Mouse (Mus musculus) embryonic facial prominence, embryonic 15.5 days (tissue): Measurements from ENCODE around the gene Antxr1. TPM values are rescaled to one million over a fixed set of nuclear protein-coding genes. Genes with fewer than 3 reads are reported as not detected.

ENCODE experiments used
- ATAC-seq: fragments of 200-750 bp; cut with Nextera tagmentation; 2 replicates; pipeline ENCODE4 v1.8.0; 2017; ENCODE audit warnings: low read depth, moderate TSS enrichment; ENCODE audit not compliant: insufficient number of reproducible peaks, low FRiP score, low TSS enrichment
- H3K27ac ChIP-seq: fragments of 300-500 bp; sonication (generic); replicated peaks from 2 replicates; pipeline ENCODE4 v1.5.1; 2015; ENCODE audit warnings: mild to moderate bottlenecking, inconsistent platforms
- H3K27me3 ChIP-seq: fragments of 300-500 bp; sonication (generic); 2 replicates; pipeline ENCODE4 v1.6.1; 2015; ENCODE audit warnings: inconsistent platforms
- H3K36me3 ChIP-seq: fragments of 300-500 bp; sonication (generic); 2 replicates; pipeline ENCODE4 v1.6.1; 2015; ENCODE audit warnings: mild to moderate bottlenecking, inconsistent platforms
- H3K4me1 ChIP-seq: fragments of 300-500 bp; sonication (generic); 2 replicates; pipeline ENCODE4 v1.6.1; 2015; ENCODE audit warnings: inconsistent platforms
- H3K4me2 ChIP-seq: fragments of 300-500 bp; sonication (generic); replicated peaks from 2 replicates; pipeline ENCODE4 v1.6.1; 2015; ENCODE audit warnings: mild to moderate bottlenecking, inconsistent platforms
- H3K4me3 ChIP-seq: fragments of 300-500 bp; sonication (generic); replicated peaks from 2 replicates; pipeline ENCODE4 v1.5.1; 2015; ENCODE audit warnings: mild to moderate bottlenecking, inconsistent platforms
- H3K9ac ChIP-seq: fragments of 300-500 bp; sonication (generic); 2 replicates; pipeline ENCODE4 v1.6.1; 2015; ENCODE audit warnings: inconsistent platforms
- H3K9me3 ChIP-seq: fragments of 300-500 bp; sonication (generic); replicated peaks from 2 replicates; pipeline ENCODE4 v1.6.1; 2016; ENCODE audit warnings: inconsistent platforms
- WGBS: fragments of 180-500 bp; shearing (Covaris S2); methylation state at CpG from one replicate; pipeline ENCODE4 v1.1.7; 2015; 5-methylcytosine and 5-hydroxymethylcytosine counted together
- polyA plus RNA-seq: library from polyadenylated mRNA; unstranded; fragments of >200 nt; fragmentation: Nextera tagmentation; extraction: Ambion mirVana; gene quantifications from 2 replicates; pipeline ENCODE4 v1.2.1, GENCODE M21; 2015

Antxr1 gene
- polyA plus RNA-seq, 1 experiment from 2014 or later, result 20.3 TPM

DNA sequence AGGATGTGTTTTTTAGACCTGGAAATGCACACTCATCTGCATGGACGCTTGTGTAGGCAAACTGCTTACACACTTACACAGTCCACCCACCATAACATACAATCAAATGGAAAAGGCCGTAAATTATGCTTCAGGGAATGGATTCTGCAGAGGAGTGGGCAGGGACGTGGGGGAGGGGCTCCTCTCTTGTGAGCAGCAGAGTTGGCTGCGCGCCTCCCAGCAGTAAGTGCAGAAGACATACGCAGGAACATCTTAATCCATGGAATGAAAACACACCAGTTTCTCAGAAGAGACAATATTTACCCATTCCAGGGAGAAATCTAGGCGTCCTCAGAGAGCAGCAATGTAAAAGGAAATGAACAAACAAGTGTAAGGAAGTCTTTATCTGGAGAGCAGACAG, 65.2 kb downstream of the Antxr1 start:
- H3K9me3 ChIP-seq, result peaks cover 5% of the 10 kb centered on the region; the same call in 1 of the 2 replicates
- peaks cover 47% of the 10 kb centered on the region for H3K36me3 ChIP-seq
- H3K4me1 ChIP-seq, result peaks cover 39% of the 10 kb centered on the region
- no peak overlapping the region for H3K4me2 ChIP-seq
- no peak overlapping the region for H3K4me3 ChIP-seq
- H3K27ac ChIP-seq, result peak overlapping the region; percentile 63
- no peak for ATAC-seq
- no peak overlapping the region for H3K9ac ChIP-seq
- no peaks in the 10 kb centered on the region for H3K27me3 ChIP-seq
- WGBS, result 9% methylated on average over 7 of the region's 7 CpGs

DNA sequence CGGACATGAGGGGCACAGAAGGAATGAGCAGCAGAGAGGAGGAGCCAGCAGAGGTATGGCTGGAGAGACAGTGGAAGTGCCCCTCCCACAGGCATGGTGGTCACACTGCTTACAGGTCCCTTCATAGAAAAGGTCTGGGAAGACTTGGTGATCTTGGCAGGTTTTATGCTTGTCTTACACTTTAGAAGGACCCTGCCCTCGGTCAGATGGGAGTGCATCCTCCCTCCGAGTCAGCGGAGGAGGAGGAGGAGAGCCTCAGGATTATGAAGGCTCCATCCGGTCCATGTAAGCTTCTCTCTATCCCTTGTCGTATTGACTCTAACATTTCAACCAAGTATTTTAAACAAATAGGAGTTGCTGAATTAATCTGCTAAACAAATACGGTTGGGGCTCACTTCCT, 65.7 kb downstream of the Antxr1 start:
- peaks cover 5% of the 10 kb centered on the region; the same call in 1 of the 2 replicates for H3K9me3 ChIP-seq
- ATAC-seq, result no peak
- no peak overlapping the region for H3K4me2 ChIP-seq
- H3K27ac ChIP-seq, result peak overlapping the region; percentile 63
- H3K9ac ChIP-seq, result no peak overlapping the region
- H3K36me3 ChIP-seq, result peaks cover 43% of the 10 kb centered on the region
- WGBS, result 47% methylated on average over 7 of the region's 7 CpGs
- H3K4me1 ChIP-seq, result peaks cover 39% of the 10 kb centered on the region
- H3K27me3 ChIP-seq, result no peaks in the 10 kb centered on the region
- H3K4me3 ChIP-seq, result no peak overlapping the region

DNA sequence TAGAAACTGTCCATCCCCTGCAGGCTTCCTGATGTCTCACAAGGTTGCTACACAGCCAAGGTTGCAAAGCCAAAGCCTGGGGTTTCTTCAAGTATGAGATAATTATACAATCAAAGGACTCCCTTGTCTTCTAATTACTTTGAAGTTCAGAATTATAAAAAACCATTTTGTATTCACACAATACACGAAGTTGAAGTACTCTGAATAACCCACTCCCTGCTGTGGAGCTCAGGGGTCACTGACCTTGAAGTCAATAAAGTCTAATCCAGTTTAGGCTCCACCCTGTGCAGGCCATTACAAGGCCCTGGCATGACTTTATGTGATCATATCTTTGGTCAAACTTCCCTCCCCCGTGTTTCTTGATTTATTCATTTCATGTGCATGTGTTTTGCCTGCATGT, 73.0 kb downstream of the Antxr1 start:
- Histone ChIP-seq H3K36me3 (peaks cover 27% of the 10 kb centered on the region; the same call in 1 of the 2 replicates), H3K4me1 (peaks cover 29% of the 10 kb centered on the region), H3K4me3 (no peak overlapping the region), H3K9ac (no peak overlapping the region), H3K27ac (no peak overlapping the region), H3K4me2 (no peak overlapping the region), H3K27me3 (no peaks in the 10 kb centered on the region), H3K9me3 (no peaks in the 10 kb centered on the region)
- 49% methylated on average over 2 of the region's 2 CpGs for WGBS
- ATAC-seq, result no peak

DNA sequence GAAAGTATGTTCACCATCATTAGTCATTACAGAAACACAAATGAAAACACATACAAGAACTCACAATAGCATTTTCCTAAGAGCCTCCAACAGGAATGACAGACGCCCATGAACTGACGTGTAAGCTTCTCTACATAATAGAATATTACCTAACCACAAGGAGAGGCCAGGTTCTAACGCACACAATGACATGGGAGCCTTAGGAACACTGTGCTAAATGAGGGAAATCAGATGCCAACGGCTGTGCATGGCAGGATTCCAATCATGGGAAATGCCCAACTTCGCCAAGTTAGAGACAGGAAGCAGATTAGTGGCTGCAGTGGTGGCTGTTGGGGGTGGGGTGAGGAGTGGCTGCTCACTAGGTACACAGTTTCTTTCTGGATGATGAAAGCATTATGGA, 76.6 kb downstream of the Antxr1 start:
- 37% methylated on average over 5 of the region's 5 CpGs for WGBS
- peaks cover 22% of the 10 kb centered on the region for H3K36me3 ChIP-seq

DNA sequence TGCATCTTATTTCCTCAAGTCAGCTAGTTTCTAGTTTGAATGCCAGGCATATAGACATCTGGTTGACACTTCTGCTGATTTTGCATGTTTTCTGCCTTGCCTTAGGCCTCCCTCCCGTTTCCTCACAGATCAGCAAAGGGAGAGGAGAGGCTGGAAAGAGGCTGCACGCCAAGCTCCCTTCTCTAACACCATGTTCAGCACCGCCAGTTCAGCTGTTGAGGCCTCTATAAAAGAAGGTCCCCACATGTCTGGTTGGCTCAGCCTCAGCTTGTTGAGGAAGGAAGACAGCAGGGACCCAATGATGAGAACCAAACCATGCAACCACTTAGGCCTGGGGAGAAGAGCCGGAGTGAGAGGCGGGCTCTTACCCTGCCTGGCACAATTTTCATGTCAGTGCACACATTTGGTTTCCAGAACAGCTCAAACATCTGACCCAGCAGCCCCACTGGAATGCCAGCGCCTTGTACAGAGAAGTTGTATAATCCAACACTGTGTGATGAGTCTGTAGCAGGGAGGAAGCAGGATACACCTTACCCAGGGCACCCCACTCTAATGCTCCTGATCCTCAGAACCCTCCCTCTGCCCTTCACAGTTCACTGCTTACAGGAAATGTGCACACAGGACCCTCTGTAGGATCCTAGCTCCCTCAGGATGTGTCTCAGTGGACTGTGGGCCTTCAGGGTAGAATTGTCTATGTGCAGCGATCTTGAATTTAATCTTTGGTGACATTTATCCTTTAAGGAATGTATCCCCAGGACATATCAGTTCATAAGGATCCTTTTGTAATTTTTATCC, 77.4 kb downstream of the Antxr1 start:
- Histone ChIP-seq H3K36me3 (peaks cover 19% of the 10 kb centered on the region), H3K4me1 (peaks cover 57% of the 10 kb centered on the region), H3K27ac (peak overlapping the region; percentile 83), H3K4me3 (no peak overlapping the region), H3K27me3 (no peaks in the 10 kb centered on the region), H3K9me3 (no peaks in the 10 kb centered on the region), H3K9ac (no peak overlapping the region), H3K4me2 (no peak overlapping the region)
- ATAC-seq, result peak; percentile 64
- WGBS, result 32% methylated on average over 7 of the region's 7 CpGs

More for the DNA sequence above, 76.6 kb downstream of the Antxr1 start:
- peak overlapping the region; percentile 83 for H3K27ac ChIP-seq
- H3K9ac ChIP-seq, result no peak overlapping the region
- no peak for ATAC-seq
- no peaks in the 10 kb centered on the region for H3K9me3 ChIP-seq
- peaks cover 57% of the 10 kb centered on the region for H3K4me1 ChIP-seq
- H3K27me3 ChIP-seq, result no peaks in the 10 kb centered on the region
- no peak overlapping the region for H3K4me2 ChIP-seq
- no peak overlapping the region for H3K4me3 ChIP-seq

DNA sequence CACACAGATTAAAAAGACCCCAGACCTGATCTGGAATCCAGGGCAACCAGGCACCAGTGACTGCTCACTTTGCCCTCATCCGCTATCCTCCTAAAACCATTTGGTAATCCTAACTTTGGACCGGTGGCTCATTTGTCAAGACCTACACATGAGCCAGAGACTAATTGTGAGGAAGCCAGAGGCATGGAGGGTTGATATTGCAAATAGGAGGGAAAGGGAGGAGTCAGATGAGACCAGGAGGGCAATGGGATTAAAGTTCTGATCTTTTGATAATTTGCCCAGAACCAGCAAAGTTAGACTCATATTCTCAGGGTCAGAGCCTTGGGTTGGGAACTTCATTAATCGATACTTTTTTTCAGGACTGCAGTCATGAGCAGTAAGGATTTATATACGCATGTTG, 78.2 kb downstream of the Antxr1 start:
- no peak overlapping the region for H3K9ac ChIP-seq
- H3K27me3 ChIP-seq, result no peaks in the 10 kb centered on the region
- no peak for ATAC-seq
- 70% methylated on average over 4 of the region's 4 CpGs for WGBS
- no peak overlapping the region for H3K4me2 ChIP-seq
- H3K27ac ChIP-seq, result peak overlapping the region; percentile 83
- no peaks in the 10 kb centered on the region for H3K9me3 ChIP-seq
- peaks cover 15% of the 10 kb centered on the region for H3K36me3 ChIP-seq
- peaks cover 57% of the 10 kb centered on the region for H3K4me1 ChIP-seq
- no peak overlapping the region for H3K4me3 ChIP-seq

DNA sequence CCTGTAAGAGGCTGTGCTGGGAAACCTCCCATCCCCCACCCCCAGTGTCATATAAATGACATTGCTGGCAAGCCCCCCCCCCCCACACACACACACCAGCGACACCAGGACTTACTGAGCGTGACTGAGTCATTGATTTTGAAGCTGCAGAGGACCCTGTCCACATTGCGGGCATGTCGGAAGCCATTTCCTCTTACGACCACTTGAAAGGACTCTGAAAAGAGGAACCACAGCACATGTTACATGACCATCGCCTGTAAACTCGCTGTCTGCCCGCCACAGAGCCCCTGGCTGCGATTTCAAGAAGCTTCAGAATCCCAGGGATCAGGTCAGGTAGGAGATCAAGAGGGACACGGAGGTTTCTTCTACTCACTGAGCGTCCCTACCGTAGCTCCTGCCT, 80.0 kb downstream of the Antxr1 start:
- ATAC-seq, result no peak
- Histone ChIP-seq H3K36me3 (peaks cover 11% of the 10 kb centered on the region; the same call in 1 of the 2 replicates), H3K9me3 (no peaks in the 10 kb centered on the region), H3K4me3 (no peak overlapping the region), H3K27me3 (no peaks in the 10 kb centered on the region), H3K4me1 (peaks cover 63% of the 10 kb centered on the region), H3K27ac (peak overlapping the region; percentile 63), H3K9ac (no peak overlapping the region), H3K4me2 (no peak overlapping the region)
- 78% methylated on average over 12 of the region's 12 CpGs for WGBS

DNA sequence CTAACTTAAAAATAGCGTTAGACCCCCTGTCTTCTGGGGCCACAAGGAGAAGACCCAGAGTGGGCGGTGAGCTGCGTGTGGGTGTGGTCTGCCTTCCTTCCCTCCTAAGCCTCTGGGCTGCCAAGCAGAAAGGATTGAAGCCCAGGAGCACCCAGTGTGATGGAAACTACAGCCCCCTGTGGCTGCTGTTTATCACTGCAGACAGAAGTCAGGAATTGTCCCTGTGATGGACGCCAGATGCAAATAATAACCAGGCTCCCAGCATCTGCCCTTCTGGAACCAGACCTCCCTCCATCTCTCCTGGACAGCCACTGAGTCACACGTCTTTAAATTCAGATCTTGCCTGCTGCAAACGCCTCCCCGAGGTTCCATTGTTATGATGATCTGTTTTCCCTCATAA, 80.9 kb downstream of the Antxr1 start:
- H3K9me3 ChIP-seq, result no peaks in the 10 kb centered on the region
- H3K27me3 ChIP-seq, result no peaks in the 10 kb centered on the region
- H3K4me2 ChIP-seq, result no peak overlapping the region
- peaks cover 62% of the 10 kb centered on the region for H3K4me1 ChIP-seq
- H3K27ac ChIP-seq, result peak overlapping the region; percentile 63
- 0 out of 2 replicates have a peak, but pooled peaks have one; percentile 48 for ATAC-seq
- 32% methylated on average over 7 of the region's 7 CpGs for WGBS
- H3K9ac ChIP-seq, result no peak overlapping the region
- no peak overlapping the region for H3K4me3 ChIP-seq
- peaks cover 13% of the 10 kb centered on the region for H3K36me3 ChIP-seq

DNA sequence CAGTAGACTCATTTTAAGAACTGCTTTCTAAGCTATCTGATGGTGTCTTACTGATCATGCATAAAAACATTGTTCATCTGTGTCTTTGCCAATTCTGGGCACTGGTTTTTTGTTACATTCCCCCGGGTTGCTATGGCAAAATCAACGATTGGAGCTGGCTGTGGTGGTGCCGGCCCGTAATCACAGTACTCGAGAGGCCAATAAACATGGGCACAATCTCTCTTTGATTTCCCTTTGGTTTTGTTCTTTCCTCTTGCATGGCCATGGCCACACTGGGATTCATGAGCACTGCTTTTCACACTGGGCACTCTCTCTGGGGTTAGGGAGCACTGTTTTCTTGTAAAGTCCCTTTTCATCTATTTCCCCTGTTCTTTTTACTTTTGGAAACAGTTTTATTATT, 83.9 kb downstream of the Antxr1 start:
- WGBS, result 64% methylated on average over 5 of the region's 5 CpGs
- no peaks in the 10 kb centered on the region for H3K9me3 ChIP-seq
- H3K4me1 ChIP-seq, result peaks cover 48% of the 10 kb centered on the region
- no peak overlapping the region for H3K4me3 ChIP-seq
- no peak for ATAC-seq
- 0 out of 2 replicates have a peak overlapping the region, but pooled peaks have one; percentile 48 for H3K27ac ChIP-seq
- no peak overlapping the region for H3K4me2 ChIP-seq
- peaks cover 19% of the 10 kb centered on the region for H3K36me3 ChIP-seq
- no peak overlapping the region for H3K9ac ChIP-seq
- no peaks in the 10 kb centered on the region for H3K27me3 ChIP-seq

DNA sequence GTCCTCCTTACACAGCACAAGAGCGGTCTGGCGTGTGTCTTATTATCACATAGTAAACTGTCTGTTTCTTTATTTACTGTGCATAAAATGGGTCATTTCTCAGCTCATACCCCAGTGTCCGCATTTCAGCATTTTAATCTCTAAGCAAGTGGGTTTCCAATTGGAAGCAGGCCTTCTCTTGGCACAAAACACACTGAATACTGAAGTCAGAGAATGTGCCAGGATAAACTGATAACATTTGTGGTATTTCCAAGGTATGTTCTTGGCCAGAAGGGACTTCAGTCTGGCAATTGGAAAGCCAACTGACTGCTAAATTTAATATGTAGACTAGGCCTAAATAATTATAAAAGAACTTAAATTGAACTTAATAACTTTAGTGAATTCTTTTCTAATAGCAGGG, 84.9 kb downstream of the Antxr1 start:
- no peak overlapping the region for H3K4me3 ChIP-seq
- peaks cover 44% of the 10 kb centered on the region for H3K4me1 ChIP-seq
- no peaks in the 10 kb centered on the region for H3K9me3 ChIP-seq
- no peak for ATAC-seq
- no peak overlapping the region for H3K4me2 ChIP-seq
- H3K27ac ChIP-seq, result no peak overlapping the region
- no peaks in the 10 kb centered on the region for H3K27me3 ChIP-seq
- 72% methylated on average over 3 of the region's 3 CpGs for WGBS
- peaks cover 19% of the 10 kb centered on the region for H3K36me3 ChIP-seq
- H3K9ac ChIP-seq, result no peak overlapping the region

DNA sequence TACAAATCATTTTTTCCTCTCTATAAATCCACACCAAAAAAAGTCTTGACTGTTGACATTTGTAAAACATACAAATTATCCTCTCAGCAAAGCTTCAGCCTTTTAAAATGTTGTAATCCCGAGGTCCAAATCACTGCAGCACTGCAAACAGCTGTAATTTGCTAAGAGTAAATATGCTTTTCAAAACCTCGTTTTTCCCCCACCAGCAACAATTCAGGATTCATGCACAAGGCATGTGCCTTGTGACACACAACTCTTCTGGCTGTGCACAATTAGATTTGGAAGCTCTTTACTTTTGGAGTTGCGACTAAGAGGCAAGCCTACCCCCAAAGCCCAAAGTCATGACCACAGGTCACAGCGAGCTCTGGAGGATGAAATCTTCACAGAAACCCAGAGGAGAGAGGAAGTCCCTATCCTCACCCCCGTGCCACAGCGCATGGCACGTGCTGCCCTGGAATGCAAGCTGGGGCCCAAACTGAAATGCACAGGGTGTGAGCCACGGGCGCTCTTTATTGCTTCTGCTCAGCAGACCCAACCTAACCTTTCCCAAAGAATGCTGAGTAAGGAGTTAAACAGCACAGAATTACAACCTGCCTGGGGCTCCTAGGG, 87.3 kb downstream of the Antxr1 start:
- H3K9me3 ChIP-seq, result no peaks in the 10 kb centered on the region
- ATAC-seq, result no peak
- H3K9ac ChIP-seq, result no peak overlapping the region
- H3K27ac ChIP-seq, result peak overlapping the region; percentile 29
- 65% methylated on average over 9 of the region's 9 CpGs for WGBS
- H3K4me2 ChIP-seq, result no peak overlapping the region
- no peaks in the 10 kb centered on the region for H3K27me3 ChIP-seq
- H3K4me1 ChIP-seq, result peaks cover 46% of the 10 kb centered on the region
- peaks cover 7% of the 10 kb centered on the region for H3K36me3 ChIP-seq
- H3K4me3 ChIP-seq, result no peak overlapping the region
